Mouse (Mus musculus) CH12.LX (cell line): Measurements from ENCODE around the gene Sec16a. TPM values are rescaled to one million over a fixed set of nuclear protein-coding genes. Genes with fewer than 3 reads are reported as not detected.
A peak's percentile ranks its signal among the peaks of the same experiment; 100 is the strongest.

Experiments
- DNase-seq: peaks from one replicate; pipeline ENCODE4 v3.0.0-alpha.2; 2013; ENCODE audit errors: extremely low read depth
- H3K27ac ChIP-seq: 2 replicates; pipeline ENCODE4 v1.5.1; 2012; ENCODE audit warnings: low read depth, mild to moderate bottlenecking, control low read depth, moderate library complexity; ENCODE audit not compliant: insufficient read depth
- H3K27me3 ChIP-seq: replicated peaks from 2 replicates; pipeline ENCODE3; 2012; ENCODE audit warnings: inconsistent platforms
- H3K36me3 ChIP-seq, 2 experiments: replicated peaks in 1 of 2; 2 replicates each; pipeline versions ENCODE3 to v1.6.1; 2012; ENCODE audit warnings: inconsistent platforms in 1 of 2, low read length in 1 of 2, mild to moderate bottlenecking in 1 of 2, mixed read lengths in 1 of 2, moderate library complexity in 1 of 2; ENCODE audit not compliant: control insufficient read depth in 1 of 2, insufficient read depth in 1 of 2
- H3K4me1 ChIP-seq, 2 experiments: 2 replicates each; pipeline ENCODE4 v1.6.1; 2012; ENCODE audit warnings: inconsistent platforms in 1 of 2, moderate library complexity in 1 of 2; ENCODE audit not compliant: insufficient read depth in 2 of 2, control insufficient read depth in 1 of 2
- H3K4me2 ChIP-seq: 2 replicates; pipeline ENCODE4 v1.6.1; 2012; ENCODE audit warnings: low read depth, mild to moderate bottlenecking, control low read depth; ENCODE audit not compliant: poor library complexity, insufficient read depth, severe bottlenecking
- H3K4me3 ChIP-seq, 3 experiments: fragments of 150-350 bp in 1 of 3; sonication (generic) in 1 of 3; replicated peaks in 1 of 3; 2 replicates each; pipeline versions ENCODE3 to v1.5.1; 2011 to 2012; ENCODE audit warnings: low read depth in 2 of 3, low read length in 2 of 3, mild to moderate bottlenecking in 2 of 3, moderate library complexity in 2 of 3, control low read depth in 1 of 3, improper control_type of control experiment in 1 of 3, inconsistent platforms in 1 of 3, mixed read lengths in 1 of 3; ENCODE audit not compliant: poor library complexity in 1 of 3
- H3K79me2 ChIP-seq: replicated peaks from 2 replicates; pipeline ENCODE4 v1.6.1; 2012; ENCODE audit warnings: mild to moderate bottlenecking, moderate library complexity; ENCODE audit not compliant: control insufficient read depth, poor library complexity, insufficient read depth, severe bottlenecking; ENCODE audit errors: extremely low read depth
- H3K9ac ChIP-seq: 2 replicates; pipeline ENCODE4 v1.6.1; 2012; ENCODE audit warnings: low read depth, mild to moderate bottlenecking, control low read depth, moderate library complexity; ENCODE audit not compliant: insufficient read depth
- H3K9me3 ChIP-seq: replicated peaks from 2 replicates; pipeline ENCODE3; 2012; ENCODE audit warnings: low read length, inconsistent platforms, mixed read lengths
- CHD1 ChIP-seq: IDR thresholded peaks from 2 replicates; pipeline ENCODE4 v1.6.1; 2012; ENCODE audit warnings: low read depth, low read length, improper control_type of control experiment, inconsistent platforms
- CTCF ChIP-seq, 2 experiments: IDR thresholded peaks in 1 of 2; conservative IDR thresholded peaks in 1 of 2; 2 replicates each; pipeline ENCODE4 v1.5.1; 2011 to 2012; ENCODE audit warnings: low read depth in 2 of 2, low read length in 2 of 2, improper control_type of control experiment in 1 of 2, inconsistent platforms in 1 of 2, mild to moderate bottlenecking in 1 of 2, moderate library complexity in 1 of 2
- E2F4 ChIP-seq: IDR thresholded peaks from 2 replicates; pipeline ENCODE4 v1.6.1; 2011; ENCODE audit warnings: low read depth, low read length, improper control_type of control experiment; ENCODE audit not compliant: insufficient replicate concordance
- ETS1 ChIP-seq: conservative IDR thresholded peaks from 2 replicates; pipeline ENCODE4 v1.6.1; 2012; ENCODE audit warnings: low read depth, mild to moderate bottlenecking, inconsistent platforms, low read length, improper control_type of control experiment, moderate library complexity
- GABPA ChIP-seq: IDR thresholded peaks from 2 replicates; pipeline ENCODE4 v1.6.1; 2012; ENCODE audit warnings: low read depth, low read length, improper control_type of control experiment, inconsistent platforms; ENCODE audit not compliant: insufficient replicate concordance
- HCFC1 ChIP-seq: IDR thresholded peaks from 2 replicates; pipeline ENCODE4 v1.6.1; 2012; ENCODE audit warnings: low read depth, mild to moderate bottlenecking, inconsistent platforms, low read length, improper control_type of control experiment
- JUN ChIP-seq: IDR thresholded peaks from 2 replicates; pipeline ENCODE4 v1.6.1; 2011; ENCODE audit warnings: low read depth, mild to moderate bottlenecking, low read length, improper control_type of control experiment, moderate library complexity; ENCODE audit not compliant: insufficient read depth
- JUND ChIP-seq: conservative IDR thresholded peaks from 2 replicates; pipeline ENCODE4 v1.6.1; 2011; ENCODE audit warnings: low read depth, low read length, improper control_type of control experiment
- MAX ChIP-seq: IDR thresholded peaks from 2 replicates; pipeline ENCODE4 v1.6.1; 2011; ENCODE audit warnings: low read length, improper control_type of control experiment
- MAZ ChIP-seq: IDR thresholded peaks from 2 replicates; pipeline ENCODE4 v1.6.1; 2012; ENCODE audit warnings: low read depth, mild to moderate bottlenecking, inconsistent platforms, low read length, improper control_type of control experiment, moderate library complexity
- NELFE ChIP-seq: IDR thresholded peaks from 2 replicates; pipeline ENCODE4 v1.6.1; 2011; ENCODE audit warnings: low read depth, low read length, improper control_type of control experiment
- PAX5 ChIP-seq: IDR thresholded peaks from 2 replicates; pipeline ENCODE4 v1.6.1; 2012; ENCODE audit warnings: low read length, inconsistent platforms, mixed read lengths
- RAD21 ChIP-seq: IDR thresholded peaks from 2 replicates; pipeline ENCODE4 v1.6.1; 2011; ENCODE audit warnings: low read depth, mild to moderate bottlenecking, low read length, improper control_type of control experiment, moderate library complexity
- TBP ChIP-seq: conservative IDR thresholded peaks from 2 replicates; pipeline ENCODE4 v1.6.1; 2011; ENCODE audit warnings: low read depth, low read length, improper control_type of control experiment
- UBTF ChIP-seq: IDR thresholded peaks from 2 replicates; pipeline ENCODE4 v1.6.1; 2012; ENCODE audit warnings: low read depth, mild to moderate bottlenecking, inconsistent platforms, low read length, improper control_type of control experiment, moderate library complexity
- USF1 ChIP-seq: IDR thresholded peaks from 2 replicates; pipeline ENCODE4 v1.6.1; 2014; ENCODE audit warnings: low read depth, mild to moderate bottlenecking, inconsistent platforms, low read length, improper control_type of control experiment
- USF2 ChIP-seq: conservative IDR thresholded peaks from 2 replicates; pipeline ENCODE4 v1.6.1; 2011; ENCODE audit warnings: low read depth, low read length, improper control_type of control experiment
- ZKSCAN1 ChIP-seq: IDR thresholded peaks from 2 replicates; pipeline ENCODE4 v1.6.1; 2012; ENCODE audit warnings: low read depth, inconsistent platforms, low read length, improper control_type of control experiment, borderline replicate concordance
- ZNF384 ChIP-seq: IDR thresholded peaks from 2 replicates; pipeline ENCODE4 v1.6.1; 2012; ENCODE audit warnings: low read depth, low read length, improper control_type of control experiment, inconsistent platforms
- dilution Hi-C: fragments of 300-500 bp; cut with MboI; formaldehyde crosslinking; loops from 2 replicates; pipeline ENCODE4 v1.14.3; 2020; ENCODE audit warnings: low sequenced_read_pairs; ENCODE audit not compliant: extremely low pct_unique_long_range_greater_than_20kb, extremely low pct_ligation_motif_present
- in situ Hi-C: fragments of 300-500 bp; cut with MboI; formaldehyde crosslinking; loops from 3 replicates; pipeline ENCODE4 v1.14.3; 2019; ENCODE audit warnings: low sequenced_read_pairs, low pct_ligation_motif_present, low pct_unique_long_range_greater_than_20kb, mixed read lengths
- polyA plus RNA-seq: library from polyadenylated mRNA; unstranded; fragments of >175 nt; gene quantifications from 2 replicates; pipeline ENCODE4 v1.2.1, GENCODE M21; 2012; ENCODE audit warnings: low read depth; ENCODE audit not compliant: insufficient read length
- total RNA-seq, 2 experiments: library from RNA; depleted of rRNA; stranded (reverse); fragments of 300-350 nt in 1 of 2; fragments of >200 nt in 1 of 2; gene quantifications; 2 replicates each; pipeline ENCODE4 v1.2.3; 2012 to 2014

The Sec16a gene
- total and polyA plus RNA-seq, 3 experiments = 22.8 to 38.9 (median 31.8) TPM

GRCm38 (mm10) chr2:26483230-26483869 lies 38.3 kb upstream of the Sec16a start (continued):
- TF ChIP-seq MAZ (peak; percentile 87), GABPA (no peak), CHD1 (peak; percentile 59; the same call in 1 of the 2 replicates), MAX (peak; percentile 88), E2F4 (0 out of 2 replicates have a peak, but pooled peaks have one; percentile 40), RAD21 (no peak; the same call in none of the 2 replicates), ZNF384 (no peak), ZKSCAN1 (no peak), PAX5 (no peak), ETS1 (peak; percentile 97), NELFE (peak; percentile 29; the same call in 1 of the 2 replicates), HCFC1 (peak; percentile 50; the same call in 1 of the 2 replicates), JUND (no peak), CTCF (conservative IDR thresholded peaks at IDR 0.05 in 1 of 2, IDR thresholded peaks at IDR 0.05 in 1 of 2; ENCODE audit: low read depth in 2 of 2, low read length in 2 of 2) (no peak), USF2 (no peak)

- Histone ChIP-seq H3K27me3 (no peaks in the 10 kb centered on the region), H3K4me1 (peaks cover 59 to 75% of the 10 kb centered on the region in 2 experiments), H3K79me2 (peaks cover 5% of the 10 kb centered on the region), H3K4me2 (peak overlapping the region; percentile 83), H3K36me3 (peaks cover 49 to 53% of the 10 kb centered on the region in 2 experiments), H3K27ac (peak overlapping the region; percentile 96), H3K9ac (peak overlapping the region; percentile 42), H3K4me3 (peak overlapping the region in 1 of 3 experiments; percentile 27), H3K9me3 (peaks cover 4% of the 10 kb centered on the region)
- no peak for TF ChIP-seq TBP
- TF ChIP-seq ZNF384 = no peak
- TF ChIP-seq NELFE = no peak
- no peak for TF ChIP-seq RAD21
- no peak for TF ChIP-seq UBTF
- no peak for TF ChIP-seq USF1
- TF ChIP-seq JUN = no peak
- no peak for TF ChIP-seq PAX5
- in situ Hi-C loops = no loop called here
- DNase-seq = no peak
- dilution Hi-C loops = no loop called here
These were observed 37.8 kb upstream of the Sec16a start for GRCm38 (mm10) chr2:26482824-26483223.
